Mouse (Mus musculus): ENCODE results near the gene Samsn1.

- TF ChIP-seq CTCF (IDR thresholded peaks at IDR 0.05; ENCODE audit: low read depth, low read length) (no peak), POLR2A (IDR thresholded peaks at IDR 0.05; ENCODE audit: extremely low read depth, insufficient read depth, low read length) (no peak)
These were observed 25.0 kb upstream of the Samsn1 start for GRCm38 (mm10) chr16:76047066-76047465.

Measured in liver, adult 2 months (tissue).